Mouse (Mus musculus) neural tube, embryonic 15.5 days (tissue): ENCODE results near the gene Pla2r1. TPM values are rescaled to one million over a fixed set of nuclear protein-coding genes. Genes with fewer than 3 reads are reported as not detected.

Experiments used
- ATAC-seq: fragments of 200-750 bp; cut with Nextera tagmentation; 2 replicates; pipeline ENCODE4 v1.8.0; 2017; ENCODE audit warnings: mild to moderate bottlenecking, moderate TSS enrichment, moderate library complexity; ENCODE audit not compliant: low FRiP score
- H3K27ac ChIP-seq: fragments of 300-500 bp; sonication (generic); replicated peaks from 2 replicates; pipeline ENCODE4 v1.5.1; 2015; ENCODE audit warnings: mild to moderate bottlenecking, inconsistent platforms
- H3K27me3 ChIP-seq: fragments of 300-500 bp; sonication (generic); replicated peaks from 2 replicates; pipeline ENCODE4 v1.6.1; 2015; ENCODE audit warnings: inconsistent platforms
- H3K36me3 ChIP-seq: fragments of 300-500 bp; sonication (generic); 2 replicates; pipeline ENCODE4 v1.6.1; 2015; ENCODE audit warnings: inconsistent platforms
- H3K4me1 ChIP-seq: fragments of 300-500 bp; sonication (generic); 2 replicates; pipeline ENCODE4 v1.6.1; 2015; ENCODE audit warnings: inconsistent platforms
- H3K4me2 ChIP-seq: fragments of 300-500 bp; sonication (generic); 2 replicates; pipeline ENCODE4 v1.6.1; 2015; ENCODE audit warnings: inconsistent platforms, mild to moderate bottlenecking, moderate library complexity
- H3K4me3 ChIP-seq: fragments of 300-500 bp; sonication (generic); replicated peaks from 2 replicates; pipeline ENCODE4 v1.5.1; 2015; ENCODE audit warnings: mild to moderate bottlenecking, inconsistent platforms
- H3K9ac ChIP-seq: fragments of 300-500 bp; sonication (generic); replicated peaks from 2 replicates; pipeline ENCODE4 v1.6.1; 2015; ENCODE audit warnings: mild to moderate bottlenecking, inconsistent platforms
- H3K9me3 ChIP-seq: fragments of 300-500 bp; sonication (generic); replicated peaks from 2 replicates; pipeline ENCODE4 v1.6.1; 2016; ENCODE audit warnings: inconsistent platforms
- WGBS: fragments of 180-500 bp; shearing (Covaris S2); methylation state at CpG from one replicate; pipeline ENCODE4 v1.1.7; 2015; ENCODE audit warnings: mixed read lengths; 5-methylcytosine and 5-hydroxymethylcytosine counted together
- polyA plus RNA-seq: library from polyadenylated mRNA; unstranded; fragments of >200 nt; fragmentation: Nextera tagmentation; extraction: Ambion mirVana; gene quantifications from 2 replicates; pipeline ENCODE4 v1.2.1, GENCODE M21; 2015

The Pla2r1 gene
- polyA plus RNA-seq = 0.37 and 0.47 TPM in 2 replicates

- ATAC-seq = 0 out of 2 replicates have a peak, but pooled peaks have one; percentile 21
- H3K9me3 ChIP-seq = no peaks in the 10 kb centered on the region
- H3K36me3 ChIP-seq = no peaks in the 10 kb centered on the region
- peaks cover 9% of the 10 kb centered on the region; the same call in 1 of the 2 replicates for H3K27me3 ChIP-seq
- peaks cover 11% of the 10 kb centered on the region for H3K4me1 ChIP-seq
- peak within 1 kb of the TSS; percentile 36 for H3K9ac ChIP-seq
- H3K4me3 ChIP-seq = peak within 1 kb of the TSS; percentile 36
- WGBS = 5% methylated on average over 33 of the region's 33 CpGs
- peak within 1 kb of the TSS; percentile 72 for H3K4me2 ChIP-seq
- H3K27ac ChIP-seq = no peak within 1 kb of the TSS
Measured at GRCm38 (mm10) chr2:60552902-60553682, at the start of gene Pla2r1. TSS of gene Pla2r1 (minus strand) at chr2:60553308.

GRCm38 (mm10) chr2:60601326-60601725, 48.2 kb upstream of the Pla2r1 start:
- Histone ChIP-seq H3K27me3 (no peaks in the 10 kb centered on the region), H3K9ac (no peak overlapping the region), H3K9me3 (no peaks in the 10 kb centered on the region), H3K4me2 (no peak overlapping the region), H3K4me1 (no peaks in the 10 kb centered on the region), H3K36me3 (no peaks in the 10 kb centered on the region), H3K4me3 (no peak overlapping the region), H3K27ac (no peak overlapping the region)
- WGBS = 91% methylated on average over 2 of the region's 2 CpGs
- no peak for ATAC-seq

GRCm38 (mm10) chr2:60600863-60601262, 47.8 kb upstream of the Pla2r1 start:
- Histone ChIP-seq H3K4me2 (no peak overlapping the region), H3K9ac (no peak overlapping the region), H3K4me1 (no peaks in the 10 kb centered on the region), H3K36me3 (no peaks in the 10 kb centered on the region), H3K9me3 (no peaks in the 10 kb centered on the region), H3K4me3 (no peak overlapping the region), H3K27me3 (no peaks in the 10 kb centered on the region), H3K27ac (no peak overlapping the region)
- WGBS = 89% methylated on average over 2 of the region's 2 CpGs
- no peak for ATAC-seq

- Histone ChIP-seq H3K9ac (no peak overlapping the region), H3K27ac (no peak overlapping the region), H3K27me3 (no peaks in the 10 kb centered on the region), H3K36me3 (no peaks in the 10 kb centered on the region), H3K4me2 (no peak overlapping the region), H3K4me1 (no peaks in the 10 kb centered on the region), H3K4me3 (no peak overlapping the region), H3K9me3 (no peaks in the 10 kb centered on the region)
- 94% methylated on average over 4 of the region's 4 CpGs for WGBS
- no peak for ATAC-seq
Measured at GRCm38 (mm10) chr2:60583416-60583815, 30.3 kb upstream of the Pla2r1 start.

GRCm38 (mm10) chr2:60554561-60554960, 1.5 kb upstream of the Pla2r1 start:
- ATAC-seq = no peak
- Histone ChIP-seq H3K27ac (no peak overlapping the region), H3K36me3 (no peaks in the 10 kb centered on the region), H3K4me2 (no peak overlapping the region), H3K4me3 (no peak overlapping the region), H3K9me3 (no peaks in the 10 kb centered on the region), H3K27me3 (peaks cover 9% of the 10 kb centered on the region; the same call in 1 of the 2 replicates), H3K9ac (no peak overlapping the region), H3K4me1 (peaks cover 11% of the 10 kb centered on the region)
- WGBS = 73% methylated on average over 4 of the region's 4 CpGs

GRCm38 (mm10) chr2:60552177-60552901, 769 bp downstream of the Pla2r1 start:
- Histone ChIP-seq H3K4me3 (peak overlapping the region; percentile 36), H3K27me3 (peaks cover 9% of the 10 kb centered on the region; the same call in 1 of the 2 replicates), H3K4me2 (peak overlapping the region; percentile 72), H3K27ac (no peak overlapping the region), H3K9ac (peak overlapping the region; percentile 36; the same call in 1 of the 2 replicates), H3K4me1 (peaks cover 11% of the 10 kb centered on the region), H3K9me3 (no peaks in the 10 kb centered on the region), H3K36me3 (no peaks in the 10 kb centered on the region)
- 27% methylated on average over 21 of the region's 21 CpGs for WGBS
- ATAC-seq = no peak

GRCm38 (mm10) chr2:60551673-60552072, 1.4 kb downstream of the Pla2r1 start:
- ATAC-seq = no peak
- H3K4me1 ChIP-seq = peaks cover 11% of the 10 kb centered on the region
- no peak overlapping the region for H3K9ac ChIP-seq
- H3K4me3 ChIP-seq = no peak overlapping the region
- no peaks in the 10 kb centered on the region for H3K36me3 ChIP-seq
- H3K9me3 ChIP-seq = no peaks in the 10 kb centered on the region
- whole genome bisulfite sequencing = 55% methylated on average over 2 of the region's 2 CpGs
- H3K27me3 ChIP-seq = peaks cover 9% of the 10 kb centered on the region; the same call in 1 of the 2 replicates
- H3K27ac ChIP-seq = no peak overlapping the region
- H3K4me2 ChIP-seq = no peak overlapping the region

GRCm38 (mm10) chr2:60550521-60550920, 2.6 kb downstream of the Pla2r1 start:
- no peak for ATAC-seq
- Histone ChIP-seq H3K4me2 (no peak overlapping the region), H3K9ac (no peak overlapping the region), H3K4me3 (no peak overlapping the region), H3K4me1 (peaks cover 11% of the 10 kb centered on the region), H3K36me3 (no peaks in the 10 kb centered on the region), H3K27ac (no peak overlapping the region), H3K27me3 (peaks cover 9% of the 10 kb centered on the region; the same call in 1 of the 2 replicates), H3K9me3 (no peaks in the 10 kb centered on the region)
- 94% methylated on average over 8 of the region's 8 CpGs for WGBS

- H3K9ac ChIP-seq = no peak overlapping the region
- WGBS = 97% methylated on average over 2 of the region's 2 CpGs
- no peak overlapping the region for H3K4me2 ChIP-seq
- ATAC-seq = no peak
- no peaks in the 10 kb centered on the region for H3K36me3 ChIP-seq
- H3K4me3 ChIP-seq = no peak overlapping the region
- no peaks in the 10 kb centered on the region for H3K9me3 ChIP-seq
- H3K4me1 ChIP-seq = peaks cover 11% of the 10 kb centered on the region
- H3K27me3 ChIP-seq = peaks cover 9% of the 10 kb centered on the region; the same call in 1 of the 2 replicates
- no peak overlapping the region for H3K27ac ChIP-seq
Measured at GRCm38 (mm10) chr2:60549851-60550250, 3.3 kb downstream of the Pla2r1 start.

GRCm38 (mm10) chr2:60546082-60546481, 7.0 kb downstream of the Pla2r1 start:
- WGBS = 72% methylated on average over 4 of the region's 4 CpGs
- Histone ChIP-seq H3K4me1 (no peaks in the 10 kb centered on the region), H3K27ac (no peak overlapping the region), H3K9me3 (no peaks in the 10 kb centered on the region), H3K4me3 (no peak overlapping the region), H3K4me2 (no peak overlapping the region), H3K27me3 (no peaks in the 10 kb centered on the region), H3K9ac (no peak overlapping the region), H3K36me3 (no peaks in the 10 kb centered on the region)
- ATAC-seq = no peak

- 58% methylated on average over 5 of the region's 5 CpGs for WGBS
- H3K27me3 ChIP-seq = no peaks in the 10 kb centered on the region
- H3K4me3 ChIP-seq = no peak overlapping the region
- H3K27ac ChIP-seq = no peak overlapping the region
- no peaks in the 10 kb centered on the region for H3K36me3 ChIP-seq
- no peak overlapping the region for H3K4me2 ChIP-seq
- H3K9me3 ChIP-seq = no peaks in the 10 kb centered on the region
- no peak overlapping the region for H3K9ac ChIP-seq
- H3K4me1 ChIP-seq = no peaks in the 10 kb centered on the region
- ATAC-seq = no peak
Measured at GRCm38 (mm10) chr2:60544006-60544405, 9.1 kb downstream of the Pla2r1 start.

GRCm38 (mm10) chr2:60541745-60542144, 11.4 kb downstream of the Pla2r1 start:
- Histone ChIP-seq H3K9ac (no peak overlapping the region), H3K36me3 (no peaks in the 10 kb centered on the region), H3K9me3 (no peaks in the 10 kb centered on the region), H3K27me3 (no peaks in the 10 kb centered on the region), H3K4me3 (no peak overlapping the region), H3K4me2 (no peak overlapping the region), H3K4me1 (no peaks in the 10 kb centered on the region), H3K27ac (no peak overlapping the region)
- 44% methylated on average over 5 of the region's 5 CpGs for WGBS
- no peak for ATAC-seq
